Mouse (Mus musculus) embryonic facial prominence, embryonic 12.5 days (tissue): ENCODE results near the gene Impg1. TPM values are rescaled to one million over a fixed set of nuclear protein-coding genes. Genes with fewer than 3 reads are reported as not detected.

Experiments used
- ATAC-seq: fragments of 200-750 bp; cut with Nextera tagmentation; 2 replicates; pipeline ENCODE4 v1.8.0; 2017; ENCODE audit not compliant: insufficient number of reproducible peaks, insufficient read depth, low FRiP score, low TSS enrichment
- H3K27ac ChIP-seq: fragments of 300-500 bp; sonication (generic); 2 replicates; pipeline ENCODE4 v1.5.1; 2016; ENCODE audit warnings: mild to moderate bottlenecking
- H3K27me3 ChIP-seq: fragments of 300-500 bp; sonication (generic); 2 replicates; pipeline ENCODE4 v1.6.1; 2016; ENCODE audit warnings: mild to moderate bottlenecking, moderate library complexity
- H3K36me3 ChIP-seq: fragments of 300-500 bp; sonication (generic); 2 replicates; pipeline ENCODE4 v1.6.1; 2016; ENCODE audit warnings: mild to moderate bottlenecking
- H3K4me1 ChIP-seq: fragments of 300-500 bp; sonication (generic); 2 replicates; pipeline ENCODE4 v1.6.1; 2016
- H3K4me2 ChIP-seq: fragments of 300-500 bp; sonication (generic); replicated peaks from 2 replicates; pipeline ENCODE4 v1.6.1; 2016; ENCODE audit warnings: mild to moderate bottlenecking, moderate library complexity
- H3K4me3 ChIP-seq: fragments of 300-500 bp; sonication (generic); 2 replicates; pipeline ENCODE4 v1.5.1; 2016; ENCODE audit warnings: mild to moderate bottlenecking
- H3K9ac ChIP-seq: fragments of 300-500 bp; sonication (generic); 2 replicates; pipeline ENCODE4 v1.6.1; 2016; ENCODE audit warnings: mild to moderate bottlenecking, moderate library complexity
- H3K9me3 ChIP-seq: fragments of 300-500 bp; sonication (generic); 2 replicates; pipeline ENCODE4 v1.6.1; 2016; ENCODE audit warnings: mild to moderate bottlenecking, moderate library complexity
- WGBS: fragments of 180-500 bp; shearing (Covaris S2); methylation state at CpG from one replicate; pipeline ENCODE4 v1.1.7; 2016; 5-methylcytosine and 5-hydroxymethylcytosine counted together
- polyA plus RNA-seq: library from polyadenylated mRNA; unstranded; fragments of >200 nt; fragmentation: Nextera tagmentation; extraction: Ambion mirVana; gene quantifications from 2 replicates; pipeline ENCODE4 v1.2.1, GENCODE M21; 2016

Impg1 gene
- not detected in 2 replicates for polyA plus RNA-seq

DNA sequence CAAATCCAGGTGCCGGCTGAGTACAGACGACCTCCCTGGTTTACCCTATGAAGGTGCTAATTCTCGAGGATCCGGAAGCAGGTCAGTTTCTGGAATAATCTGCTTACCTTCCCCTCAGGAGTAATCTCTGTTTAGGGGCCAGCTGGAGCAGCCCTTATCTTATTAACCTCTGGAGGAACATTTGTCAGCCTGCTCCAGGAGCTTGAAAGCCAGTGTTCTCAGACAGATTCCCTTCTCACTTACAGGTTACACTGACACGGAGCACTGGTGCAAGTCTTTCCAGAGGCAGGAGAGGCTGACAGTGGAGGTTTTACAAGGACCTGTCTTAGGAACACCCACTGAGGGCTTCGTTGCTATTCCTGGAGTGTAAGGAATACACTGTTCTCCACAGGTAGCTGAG lies at the start of gene Impg1:
TSS of gene Impg1 (minus strand) at position 101 of the 400 bp plus-strand sequence.
- H3K4me1 ChIP-seq, result no peaks in the 10 kb centered on the region
- H3K4me2 ChIP-seq, result no peak within 1 kb of the TSS
- no peak for ATAC-seq
- 37% methylated on average over 6 of the region's 6 CpGs for WGBS
- H3K27me3 ChIP-seq, result no peaks in the 10 kb centered on the region
- no peaks in the 10 kb centered on the region for H3K36me3 ChIP-seq
- no peak within 1 kb of the TSS for H3K4me3 ChIP-seq
- no peak within 1 kb of the TSS for H3K9ac ChIP-seq
- no peaks in the 10 kb centered on the region for H3K9me3 ChIP-seq
- H3K27ac ChIP-seq, result no peak within 1 kb of the TSS

GRCm38 (mm10) chr9:80509464-80510153 lies 44.3 kb upstream of the Impg1 start:
- H3K4me1 ChIP-seq, result no peaks in the 10 kb centered on the region
- no peaks in the 10 kb centered on the region for H3K36me3 ChIP-seq
- no peak overlapping the region for H3K9ac ChIP-seq
- no peak overlapping the region for H3K4me2 ChIP-seq
- H3K4me3 ChIP-seq, result no peak overlapping the region
- no peak for ATAC-seq
- H3K27me3 ChIP-seq, result no peaks in the 10 kb centered on the region
- 88% methylated on average over 7 of the region's 7 CpGs for WGBS
- H3K9me3 ChIP-seq, result no peaks in the 10 kb centered on the region
- no peak overlapping the region for H3K27ac ChIP-seq

DNA sequence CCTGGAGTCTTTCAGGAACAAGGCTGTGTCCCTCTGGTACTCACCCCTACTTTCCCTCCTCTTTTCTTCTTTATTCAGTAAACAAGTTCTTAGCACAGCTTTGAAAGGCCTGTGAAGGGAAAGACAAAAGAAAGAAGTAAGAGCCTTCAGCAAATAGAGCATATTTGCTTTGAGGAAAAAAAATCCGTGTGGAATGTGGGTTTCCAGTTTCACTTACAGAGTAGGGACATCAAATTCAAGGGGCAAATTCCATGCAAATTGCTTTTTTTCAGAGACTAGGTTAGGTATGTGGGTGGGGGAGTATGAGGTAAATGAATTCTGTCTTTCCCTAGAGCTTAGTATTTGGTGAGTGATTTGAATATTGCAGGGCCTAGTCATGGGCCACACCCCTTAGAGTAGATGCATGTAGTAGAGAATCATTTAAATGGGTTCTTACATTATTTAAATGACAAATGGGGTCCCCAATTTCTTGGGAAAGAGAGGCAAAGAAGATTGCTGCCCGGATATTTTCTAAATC lies 39.3 kb upstream of the Impg1 start:
- ATAC-seq, result no peak

GRCm38 (mm10) chr9:80491591-80491990 lies 26.3 kb upstream of the Impg1 start:
- Histone ChIP-seq H3K27ac (no peak overlapping the region), H3K27me3 (no peaks in the 10 kb centered on the region), H3K9me3 (no peaks in the 10 kb centered on the region), H3K9ac (no peak overlapping the region), H3K4me1 (no peaks in the 10 kb centered on the region), H3K4me2 (no peak overlapping the region), H3K36me3 (no peaks in the 10 kb centered on the region), H3K4me3 (no peak overlapping the region)
- no peak for ATAC-seq
- WGBS, result 62% methylated on average over 4 of the region's 4 CpGs

More for the DNA sequence above, 39.3 kb upstream of the Impg1 start:
- Histone ChIP-seq H3K27ac (no peak overlapping the region), H3K4me1 (no peaks in the 10 kb centered on the region), H3K4me2 (no peak overlapping the region), H3K4me3 (no peak overlapping the region), H3K9me3 (no peaks in the 10 kb centered on the region), H3K36me3 (no peaks in the 10 kb centered on the region), H3K27me3 (no peaks in the 10 kb centered on the region), H3K9ac (no peak overlapping the region)
- 52% methylated on average over 2 of the region's 2 CpGs for WGBS

DNA sequence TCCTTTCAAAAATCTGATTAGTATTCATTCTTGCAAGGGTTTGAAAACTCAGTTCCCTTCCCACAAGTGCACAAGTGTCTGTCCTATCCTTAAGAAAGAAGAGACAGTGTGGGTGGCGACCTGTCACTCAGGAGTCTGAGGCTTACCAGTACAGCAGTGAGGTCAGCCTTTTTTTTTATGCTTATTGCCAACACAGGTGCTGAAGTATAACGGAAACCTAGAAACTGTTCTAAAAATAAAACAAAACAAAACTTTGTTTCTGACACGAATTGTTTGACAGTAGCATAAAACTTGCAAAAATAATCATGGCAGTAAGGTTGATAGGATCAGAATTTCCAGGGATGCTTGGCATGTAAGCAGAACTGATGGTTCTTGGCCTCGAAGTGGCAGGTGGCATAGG lies 4.9 kb downstream of the Impg1 start:
- Histone ChIP-seq H3K27ac (no peak overlapping the region), H3K4me1 (no peaks in the 10 kb centered on the region), H3K36me3 (no peaks in the 10 kb centered on the region), H3K27me3 (no peaks in the 10 kb centered on the region), H3K9me3 (no peaks in the 10 kb centered on the region), H3K9ac (no peak overlapping the region), H3K4me3 (no peak overlapping the region), H3K4me2 (no peak overlapping the region)
- WGBS, result 72% methylated on average over 4 of the region's 4 CpGs
- ATAC-seq, result no peak

- no peaks in the 10 kb centered on the region for H3K36me3 ChIP-seq
- 43% methylated on average over 3 of the region's 3 CpGs for WGBS
- no peak overlapping the region for H3K4me3 ChIP-seq
- H3K27me3 ChIP-seq, result no peaks in the 10 kb centered on the region
- H3K4me2 ChIP-seq, result no peak overlapping the region
- ATAC-seq, result no peak
- H3K9ac ChIP-seq, result no peak overlapping the region
- no peaks in the 10 kb centered on the region for H3K9me3 ChIP-seq
- H3K27ac ChIP-seq, result no peak overlapping the region
- no peaks in the 10 kb centered on the region for H3K4me1 ChIP-seq
Observed at GRCm38 (mm10) chr9:80450467-80451261, 14.6 kb downstream of the Impg1 start.

- Histone ChIP-seq H3K27ac (no peak overlapping the region), H3K4me2 (no peak overlapping the region), H3K9me3 (no peaks in the 10 kb centered on the region), H3K27me3 (no peaks in the 10 kb centered on the region), H3K9ac (no peak overlapping the region), H3K4me1 (no peaks in the 10 kb centered on the region), H3K4me3 (no peak overlapping the region), H3K36me3 (no peaks in the 10 kb centered on the region)
- ATAC-seq, result no peak
- 70% methylated on average over 5 of the region's 5 CpGs for WGBS
Observed at GRCm38 (mm10) chr9:80441096-80441710, 24.1 kb downstream of the Impg1 start.

DNA sequence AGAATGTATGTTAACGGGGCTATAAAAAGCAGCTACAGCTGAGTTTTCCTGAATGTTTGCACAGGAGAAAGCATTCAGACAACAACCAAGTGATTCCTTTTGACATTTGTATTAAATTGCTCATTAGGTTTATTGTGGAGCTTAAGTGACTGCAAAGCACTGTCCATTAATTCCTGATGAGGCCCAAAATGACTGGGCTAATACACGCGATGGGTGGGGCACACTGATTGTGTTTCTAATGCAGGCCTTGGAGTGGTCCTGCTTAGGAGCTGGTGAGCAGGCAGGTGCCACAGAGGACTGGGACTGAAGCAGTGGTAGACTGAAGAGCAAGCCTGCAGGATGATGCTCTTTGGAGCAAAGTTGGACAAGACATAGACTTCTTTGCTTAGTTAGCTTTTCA lies 73.9 kb downstream of the Impg1 start:
- no peak overlapping the region for H3K27ac ChIP-seq
- no peak overlapping the region for H3K4me2 ChIP-seq
- H3K4me1 ChIP-seq, result no peaks in the 10 kb centered on the region
- H3K4me3 ChIP-seq, result no peak overlapping the region
- H3K27me3 ChIP-seq, result no peaks in the 10 kb centered on the region
- H3K9me3 ChIP-seq, result no peaks in the 10 kb centered on the region
- ATAC-seq, result no peak
- 63% methylated on average over 3 of the region's 3 CpGs for WGBS
- no peak overlapping the region for H3K9ac ChIP-seq
- no peaks in the 10 kb centered on the region for H3K36me3 ChIP-seq

DNA sequence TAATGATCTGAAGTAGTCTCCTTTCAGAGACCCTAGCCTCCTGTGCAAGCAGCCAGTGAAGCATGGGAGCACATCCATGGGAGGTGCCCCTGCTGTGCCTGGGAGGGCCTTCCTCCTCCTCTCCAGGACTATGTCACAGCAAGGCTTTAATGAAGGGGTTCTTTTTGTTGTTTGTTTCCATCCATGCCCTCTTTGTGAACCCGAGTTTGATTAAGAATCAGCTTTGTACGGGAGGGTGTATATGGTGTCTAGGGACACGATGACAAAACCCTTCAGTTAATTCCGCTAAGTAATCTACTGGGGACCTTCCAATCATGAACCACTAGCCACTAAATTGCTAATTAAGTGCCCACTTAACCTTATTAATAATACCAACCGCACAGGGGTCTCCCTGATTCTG lies 74.3 kb downstream of the Impg1 start:
- no peak for ATAC-seq
- Histone ChIP-seq H3K27ac (no peak overlapping the region), H3K4me1 (no peaks in the 10 kb centered on the region), H3K9me3 (no peaks in the 10 kb centered on the region), H3K4me2 (no peak overlapping the region), H3K9ac (no peak overlapping the region), H3K27me3 (no peaks in the 10 kb centered on the region), H3K4me3 (no peak overlapping the region), H3K36me3 (no peaks in the 10 kb centered on the region)
- WGBS, result 60% methylated on average over 5 of the region's 5 CpGs

GRCm38 (mm10) chr9:80387890-80388289 lies 77.4 kb downstream of the Impg1 start:
- H3K4me1 ChIP-seq, result no peaks in the 10 kb centered on the region
- H3K9me3 ChIP-seq, result no peaks in the 10 kb centered on the region
- H3K27me3 ChIP-seq, result no peaks in the 10 kb centered on the region
- no peak overlapping the region for H3K27ac ChIP-seq
- no peaks in the 10 kb centered on the region for H3K36me3 ChIP-seq
- no peak overlapping the region for H3K4me3 ChIP-seq
- WGBS, result 87% methylated on average over 3 of the region's 3 CpGs
- no peak overlapping the region for H3K4me2 ChIP-seq
- ATAC-seq, result no peak
- H3K9ac ChIP-seq, result no peak overlapping the region

GRCm38 (mm10) chr9:80386492-80386891 lies 78.8 kb downstream of the Impg1 start:
- 27% methylated on average over 5 of the region's 5 CpGs for WGBS
- Histone ChIP-seq H3K36me3 (no peaks in the 10 kb centered on the region), H3K27ac (no peak overlapping the region), H3K27me3 (no peaks in the 10 kb centered on the region), H3K4me2 (no peak overlapping the region), H3K4me3 (no peak overlapping the region), H3K9me3 (no peaks in the 10 kb centered on the region), H3K9ac (no peak overlapping the region), H3K4me1 (no peaks in the 10 kb centered on the region)
- no peak for ATAC-seq

GRCm38 (mm10) chr9:80386000-80386399 lies 79.3 kb downstream of the Impg1 start:
- Histone ChIP-seq H3K9ac (no peak overlapping the region), H3K4me2 (no peak overlapping the region), H3K9me3 (no peaks in the 10 kb centered on the region), H3K27ac (no peak overlapping the region), H3K36me3 (no peaks in the 10 kb centered on the region), H3K4me1 (no peaks in the 10 kb centered on the region), H3K4me3 (no peak overlapping the region), H3K27me3 (no peaks in the 10 kb centered on the region)
- no peak for ATAC-seq
- WGBS, result 48% methylated on average over 7 of the region's 7 CpGs
